Mouse (Mus musculus) testis, adult 2 months (tissue): ENCODE results near the gene Grik3.

Source experiments
- CTCF ChIP-seq: fragments of 200-500 bp; IDR thresholded peaks from 2 replicates; pipeline ENCODE4 v1.5.1; 2012; ENCODE audit warnings: low read depth, mild to moderate bottlenecking, inconsistent platforms, low read length, moderate library complexity; ENCODE audit not compliant: control insufficient read depth, insufficient read depth, insufficient replicate concordance
- POLR2A ChIP-seq: fragments of 200-500 bp; IDR thresholded peaks from 2 replicates; pipeline ENCODE4 v1.6.1; 2012; ENCODE audit warnings: low read depth, mild to moderate bottlenecking, inconsistent platforms, low read length, moderate library complexity; ENCODE audit not compliant: control insufficient read depth

- no peak for TF ChIP-seq CTCF
- no peak for TF ChIP-seq POLR2A
Measured at GRCm38 (mm10) chr4:125583272-125583671, 92.8 kb downstream of the Grik3 start.
